Mouse (Mus musculus) lung, embryonic 15.5 days (tissue): ENCODE measurements at regions not wholly inside any gene's neighbourhood (a gene's known extent, or its start where the extent isn't known, plus 50 kb on each side); places are given as distances from the start of the nearest gene placed in this dataset.
A peak's percentile ranks its signal among the peaks of the same experiment; 100 is the strongest.

Experiments
- ATAC-seq: fragments of 200-750 bp; cut with Nextera tagmentation; 2 replicates; pipeline ENCODE4 v1.8.0; 2017; ENCODE audit warnings: moderate number of reproducible peaks, borderline replicate concordance; ENCODE audit not compliant: low FRiP score, low TSS enrichment; ENCODE audit errors: extremely low read depth
- H3K27ac ChIP-seq: fragments of 300-500 bp; sonication (generic); 2 replicates; pipeline ENCODE4 v1.5.1; 2015; ENCODE audit warnings: moderate library complexity, mild to moderate bottlenecking, inconsistent platforms
- H3K27me3 ChIP-seq: fragments of 300-500 bp; sonication (generic); 2 replicates; pipeline ENCODE4 v1.6.1; 2015; ENCODE audit warnings: inconsistent platforms
- H3K36me3 ChIP-seq: fragments of 300-500 bp; sonication (generic); 2 replicates; pipeline ENCODE4 v1.6.1; 2015; ENCODE audit warnings: inconsistent platforms
- H3K4me1 ChIP-seq: fragments of 300-500 bp; sonication (generic); 2 replicates; pipeline ENCODE4 v1.6.1; 2015; ENCODE audit warnings: inconsistent platforms
- H3K4me2 ChIP-seq: fragments of 300-500 bp; sonication (generic); 2 replicates; pipeline ENCODE4 v1.6.1; 2015; ENCODE audit warnings: inconsistent platforms, mild to moderate bottlenecking, moderate library complexity
- H3K4me3 ChIP-seq: fragments of 300-500 bp; sonication (generic); 2 replicates; pipeline ENCODE4 v1.5.1; 2015; ENCODE audit warnings: mild to moderate bottlenecking, inconsistent platforms
- H3K9ac ChIP-seq: fragments of 300-500 bp; sonication (generic); 2 replicates; pipeline ENCODE4 v1.6.1; 2015; ENCODE audit warnings: inconsistent platforms
- H3K9me3 ChIP-seq: fragments of 300-500 bp; sonication (generic); 2 replicates; pipeline ENCODE4 v1.6.1; 2016; ENCODE audit warnings: inconsistent platforms
- WGBS: fragments of 180-500 bp; shearing (Covaris S2); methylation state at CpG from one replicate; pipeline ENCODE4 v1.1.7; 2015; 5-methylcytosine and 5-hydroxymethylcytosine counted together

- no peaks in the 10 kb centered on the region for H3K27me3 ChIP-seq
- H3K36me3 ChIP-seq, result no peaks in the 10 kb centered on the region
- H3K4me3 ChIP-seq, result no peak overlapping the region
- no peaks in the 10 kb centered on the region for H3K4me1 ChIP-seq
- WGBS, result 42% methylated on average over 13 of the region's 13 CpGs
- H3K27ac ChIP-seq, result no peak overlapping the region
- no peak overlapping the region for H3K4me2 ChIP-seq
- no peak overlapping the region for H3K9ac ChIP-seq
- H3K9me3 ChIP-seq, result no peaks in the 10 kb centered on the region
- ATAC-seq, result no peak
Measured at GRCm38 (mm10) chr1:119335171-119335570, 86.9 kb downstream of the Inhbb start.

GRCm38 (mm10) chr1:119330751-119331326 lies 91.2 kb downstream of the Inhbb start:
- H3K4me1 ChIP-seq, result peaks cover 7% of the 10 kb centered on the region; the same call in 1 of the 2 replicates
- no peak overlapping the region for H3K4me3 ChIP-seq
- no peaks in the 10 kb centered on the region for H3K9me3 ChIP-seq
- H3K9ac ChIP-seq, result no peak overlapping the region
- no peak overlapping the region for H3K4me2 ChIP-seq
- no peak overlapping the region for H3K27ac ChIP-seq
- ATAC-seq, result no peak
- H3K36me3 ChIP-seq, result no peaks in the 10 kb centered on the region
- WGBS, result 52% methylated on average over 4 of the region's 4 CpGs
- H3K27me3 ChIP-seq, result no peaks in the 10 kb centered on the region

- no peak for ATAC-seq
- 48% methylated on average over 7 of the region's 7 CpGs for whole genome bisulfite sequencing
Measured at GRCm38 (mm10) chr1:119329693-119330434, 92.2 kb downstream of the Inhbb start.

GRCm38 (mm10) chr1:119328921-119329692 lies 92.9 kb downstream of the Inhbb start:
- no peaks in the 10 kb centered on the region for H3K9me3 ChIP-seq
- no peak overlapping the region for H3K4me2 ChIP-seq
- H3K4me1 ChIP-seq, result peaks cover 7% of the 10 kb centered on the region; the same call in 1 of the 2 replicates
- ATAC-seq, result peak; percentile 66; the same call in 1 of the 2 replicates
- H3K27me3 ChIP-seq, result no peaks in the 10 kb centered on the region
- no peak overlapping the region for H3K4me3 ChIP-seq
- no peaks in the 10 kb centered on the region for H3K36me3 ChIP-seq
- H3K9ac ChIP-seq, result no peak overlapping the region
- WGBS, result 17% methylated on average over 15 of the region's 15 CpGs
- H3K27ac ChIP-seq, result peak overlapping the region; percentile 75

More at GRCm38 (mm10) chr1:119329693-119330434, 92.2 kb downstream of the Inhbb start:
- H3K9me3 ChIP-seq, result no peaks in the 10 kb centered on the region
- no peak overlapping the region for H3K27ac ChIP-seq
- no peak overlapping the region for H3K4me2 ChIP-seq
- no peak overlapping the region for H3K4me3 ChIP-seq
- no peaks in the 10 kb centered on the region for H3K27me3 ChIP-seq
- H3K36me3 ChIP-seq, result no peaks in the 10 kb centered on the region
- H3K4me1 ChIP-seq, result peaks cover 7% of the 10 kb centered on the region; the same call in 1 of the 2 replicates
- H3K9ac ChIP-seq, result no peak overlapping the region

GRCm38 (mm10) chr1:119324551-119324950 lies 97.5 kb downstream of the Inhbb start:
- peaks cover 3% of the 10 kb centered on the region; the same call in 1 of the 2 replicates for H3K4me1 ChIP-seq
- 65% methylated on average over 8 of the region's 8 CpGs for WGBS
- ATAC-seq, result no peak
- H3K4me3 ChIP-seq, result no peak overlapping the region
- no peaks in the 10 kb centered on the region for H3K36me3 ChIP-seq
- H3K4me2 ChIP-seq, result no peak overlapping the region
- no peak overlapping the region for H3K9ac ChIP-seq
- no peaks in the 10 kb centered on the region for H3K27me3 ChIP-seq
- no peaks in the 10 kb centered on the region for H3K9me3 ChIP-seq
- H3K27ac ChIP-seq, result no peak overlapping the region

- Histone ChIP-seq H3K27me3 (no peaks in the 10 kb centered on the region), H3K9me3 (no peaks in the 10 kb centered on the region), H3K27ac (peak overlapping the region; percentile 39; the same call in 1 of the 2 replicates), H3K4me2 (no peak overlapping the region), H3K4me1 (no peaks in the 10 kb centered on the region), H3K9ac (no peak overlapping the region), H3K4me3 (no peak overlapping the region), H3K36me3 (no peaks in the 10 kb centered on the region)
- no peak for ATAC-seq
- 77% methylated on average over 10 of the region's 10 CpGs for WGBS
Measured at GRCm38 (mm10) chr1:119322279-119322995, 99.6 kb downstream of the Inhbb start.

- Histone ChIP-seq H3K4me2 (no peak overlapping the region), H3K4me1 (no peaks in the 10 kb centered on the region), H3K9ac (no peak overlapping the region), H3K9me3 (no peaks in the 10 kb centered on the region), H3K36me3 (no peaks in the 10 kb centered on the region), H3K27ac (peak overlapping the region; percentile 39; the same call in 1 of the 2 replicates), H3K27me3 (no peaks in the 10 kb centered on the region), H3K4me3 (no peak overlapping the region)
- 0 out of 2 replicates have a peak, but pooled peaks have one; percentile 51 for ATAC-seq
- WGBS, result 68% methylated on average over 8 of the region's 8 CpGs
Measured at GRCm38 (mm10) chr1:119321799-119322198, 100.2 kb downstream of the Inhbb start.

- H3K4me2 ChIP-seq, result no peak overlapping the region
- WGBS, result 69% methylated on average over 4 of the region's 4 CpGs
- H3K27me3 ChIP-seq, result no peaks in the 10 kb centered on the region
- H3K9me3 ChIP-seq, result no peaks in the 10 kb centered on the region
- no peaks in the 10 kb centered on the region for H3K4me1 ChIP-seq
- no peak overlapping the region for H3K4me3 ChIP-seq
- H3K9ac ChIP-seq, result no peak overlapping the region
- no peak for ATAC-seq
- H3K27ac ChIP-seq, result no peak overlapping the region
- no peaks in the 10 kb centered on the region for H3K36me3 ChIP-seq
Measured at GRCm38 (mm10) chr1:119317006-119317405, 105.0 kb downstream of the Inhbb start.

GRCm38 (mm10) chr1:119308719-119309365 lies 113.2 kb downstream of the Inhbb start:
- H3K27ac ChIP-seq, result no peak overlapping the region

GRCm38 (mm10) chr1:119305315-119305976 lies 116.6 kb downstream of the Inhbb start:
- H3K4me2 ChIP-seq, result no peak overlapping the region
- peak; percentile 53; the same call in 1 of the 2 replicates for ATAC-seq

More at GRCm38 (mm10) chr1:119308719-119309365, 113.2 kb downstream of the Inhbb start:
- H3K4me1 ChIP-seq, result peaks cover 17% of the 10 kb centered on the region
- no peak overlapping the region for H3K4me3 ChIP-seq
- peak; percentile 52; the same call in 1 of the 2 replicates for ATAC-seq
- 40% methylated on average over 9 of the region's 9 CpGs for WGBS
- H3K9me3 ChIP-seq, result no peaks in the 10 kb centered on the region
- no peaks in the 10 kb centered on the region for H3K36me3 ChIP-seq
- no peaks in the 10 kb centered on the region for H3K27me3 ChIP-seq
- H3K9ac ChIP-seq, result no peak overlapping the region
- no peak overlapping the region for H3K4me2 ChIP-seq

More at GRCm38 (mm10) chr1:119305315-119305976, 116.6 kb downstream of the Inhbb start:
- Histone ChIP-seq H3K4me1 (peaks cover 17% of the 10 kb centered on the region), H3K4me3 (no peak overlapping the region), H3K36me3 (no peaks in the 10 kb centered on the region), H3K27me3 (no peaks in the 10 kb centered on the region), H3K9ac (no peak overlapping the region), H3K27ac (peak overlapping the region; percentile 72), H3K9me3 (no peaks in the 10 kb centered on the region)
- WGBS, result 20% methylated on average over 13 of the region's 13 CpGs
